Mouse (Mus musculus): ENCODE measurements around the gene Zfp273.
A peak's percentile ranks its signal among the peaks of the same experiment; 100 is the strongest.
"Not testable (repeated sequence)": the region's sequence is repeated elsewhere in the genome, so short reads cannot be mapped to it uniquely, and the experiment has no call there.

Gene Zfp273

GRCm38 (mm10) chr13:67813710-67814660, at the start of gene Zfp273:
TSS of gene Zfp273 (plus strand) at chr13:67813740.
- peak; percentile 64 to 66 for DNase-seq (ENCODE audit: low spot score in 2 of 2)

GRCm38 (mm10) chr13:67779265-67780221, 34.0 kb upstream of the Zfp273 start, which contains the start of gene Zfp493:
TSS of gene Zfp493 (plus strand) at chr13:67779693.
- peak; percentile 24 to 61 for DNase-seq (ENCODE audit: low spot score in 2 of 2)

- no peak for DNase-seq (ENCODE audit: low spot score in 2 of 2)
Measured at GRCm38 (mm10) chr13:67791921-67792455, 21.6 kb upstream of the Zfp273 start.

GRCm38 (mm10) chr13:67798618-67799017, 14.9 kb upstream of the Zfp273 start:
- DNase-seq (ENCODE audit: low spot score in 2 of 2) = no peak

- DNase-seq (ENCODE audit: low spot score in 2 of 2) = not testable (repeated sequence)
Measured at GRCm38 (mm10) chr13:67799151-67799550, 14.4 kb upstream of the Zfp273 start.

GRCm38 (mm10) chr13:67811651-67812210, 1.8 kb upstream of the Zfp273 start:
- DNase-seq (ENCODE audit: low spot score in 2 of 2) = no peak

GRCm38 (mm10) chr13:67812961-67813709, 405 bp upstream of the Zfp273 start:
- no peak for DNase-seq (ENCODE audit: low spot score in 2 of 2)

GRCm38 (mm10) chr13:67818636-67819035, 5.1 kb downstream of the Zfp273 start:
- no peak for DNase-seq (ENCODE audit: low spot score in 2 of 2)

- no peak for DNase-seq (ENCODE audit: low spot score in 2 of 2)
Measured at GRCm38 (mm10) chr13:67830911-67831336, 17.4 kb downstream of the Zfp273 start, which contains the start of gene Gm10037. TSS of gene Gm10037 (plus strand) at chr13:67831106.

- not testable (repeated sequence) for DNase-seq (ENCODE audit: low spot score in 2 of 2)
Measured at GRCm38 (mm10) chr13:67833137-67833536, 19.6 kb downstream of the Zfp273 start.

- DNase-seq (ENCODE audit: low spot score in 2 of 2) = no peak
Measured at GRCm38 (mm10) chr13:67843775-67844118, 30.2 kb downstream of the Zfp273 start.

- DNase-seq (ENCODE audit: low spot score in 2 of 2) = no peak
Measured at GRCm38 (mm10) chr13:67844119-67844852, 30.7 kb downstream of the Zfp273 start.

- DNase-seq (ENCODE audit: low spot score in 2 of 2) = no peak
Measured at GRCm38 (mm10) chr13:67844853-67845194, 31.3 kb downstream of the Zfp273 start.

GRCm38 (mm10) chr13:67850361-67850760, 36.8 kb downstream of the Zfp273 start:
- DNase-seq (ENCODE audit: low spot score in 2 of 2) = no peak

GRCm38 (mm10) chr13:67853130-67853529, 39.6 kb downstream of the Zfp273 start:
- no peak for DNase-seq (ENCODE audit: low spot score in 2 of 2)

GRCm38 (mm10) chr13:67853983-67854382, 40.4 kb downstream of the Zfp273 start:
- DNase-seq (ENCODE audit: low spot score in 2 of 2) = no peak

- no peak for DNase-seq (ENCODE audit: low spot score in 2 of 2)
Measured at GRCm38 (mm10) chr13:67857317-67857716, 43.8 kb downstream of the Zfp273 start.

GRCm38 (mm10) chr13:67862508-67862907, 49.0 kb downstream of the Zfp273 start:
- no peak for DNase-seq (ENCODE audit: low spot score in 2 of 2)

GRCm38 (mm10) chr13:67863026-67863425, 49.5 kb downstream of the Zfp273 start, which contains the start of gene BC048507:
TSS of gene BC048507 (plus strand) at chr13:67863326.
- no peak for DNase-seq (ENCODE audit: low spot score in 2 of 2)

GRCm38 (mm10) chr13:67864764-67865350, 51.3 kb downstream of the Zfp273 start:
- DNase-seq (ENCODE audit: low spot score in 2 of 2) = no peak

Data from urinary bladder, postnatal 4 days (tissue).